Mouse (Mus musculus): ENCODE results near the gene Taf4.

GRCm38 (mm10) chr2:179884561-179884960 lies 91.9 kb downstream of the Taf4 start:
- TF ChIP-seq POLR2A (IDR thresholded peaks at IDR 0.05; ENCODE audit: low read depth, low read length) (no peak), CTCF (IDR thresholded peaks at IDR 0.05; ENCODE audit: borderline replicate concordance, insufficient read depth, low read length) (no peak)
